8 mouse cellular contexts compared by ENCODE assay signal in genomic region chr12:108554861-108555556, GRCm38 (mm10). TPM values are rescaled to one million over a fixed set of nuclear protein-coding genes. Genes with fewer than 3 reads are reported as not detected.
DNase-seq lines count a peak whose midpoint lies in the region; ATAC-seq and TF ChIP-seq lines count a peak whose summit lies in the region.

No protein-coding gene starts in this region.

- peak overlapping the region; percentile 59 for H3K4me2 ChIP-seq in liver, embryonic 14.5 days (ENCODE audit: low read depth)
- H3K4me2 ChIP-seq in stomach, embryonic 15.5 days, result peak overlapping the region; percentile 70

- peak in 1 of 2 experiments; percentile 48 for DNase-seq in layer of hippocampus, adult 2 months (ENCODE audit: low spot score in 2 of 2)
- no peak for DNase-seq in layer of hippocampus, adult 9-10 months (ENCODE audit: low spot score)
- DNase-seq in NIH3T3 (ENCODE audit: low read depth), result peak; percentile 57
- peak; percentile 80 to 82 for DNase-seq in cerebellum, postnatal 25 days
- peak; percentile 15 for DNase-seq in heart, postnatal 25 days (ENCODE audit: low spot score)
- DNase-seq in liver, embryonic 14.5 days (ENCODE audit: low read depth in 3 of 3, low spot score in 3 of 3), result no peak
- DNase-seq in gastrocnemius, postnatal 36 days, result no peak

- TF ChIP-seq CTCF in layer of hippocampus, adult 2 months (conservative IDR thresholded peaks at IDR 0.05), result no peak
- TF ChIP-seq CTCF in liver, embryonic 14.5 days (IDR thresholded peaks at IDR 0.05; ENCODE audit: low read depth), result no peak

- WGBS in liver, embryonic 14.5 days (ENCODE audit: insufficient replicate concordance), result under 1% methylated on average over 84 of the region's 100 CpGs
- WGBS in stomach, embryonic 15.5 days, result under 1% methylated on average over 78 of the region's 100 CpGs

- H3K9me3 ChIP-seq in liver, embryonic 14.5 days (ENCODE audit: control insufficient read depth, low read length), result no peaks in the 10 kb centered on the region
- no peaks in the 10 kb centered on the region for H3K9me3 ChIP-seq in stomach, embryonic 15.5 days

- H3K36me3 ChIP-seq in liver, embryonic 14.5 days (replicated peaks; ENCODE audit: control insufficient read depth, insufficient read depth, low read depth), result no peaks in the 10 kb centered on the region
- no peaks in the 10 kb centered on the region for H3K36me3 ChIP-seq in stomach, embryonic 15.5 days

- H3K4me1 ChIP-seq in liver, embryonic 14.5 days (replicated peaks; ENCODE audit: control insufficient read depth in 2 of 2, insufficient read depth in 2 of 2, low read length in 1 of 2), result no peaks in the 10 kb centered on the region
- peaks cover 23% of the 10 kb centered on the region for H3K4me1 ChIP-seq in stomach, embryonic 15.5 days

- peaks cover 39% of the 10 kb centered on the region for H3K27me3 ChIP-seq in liver, embryonic 14.5 days (ENCODE audit: control insufficient read depth, insufficient read depth, low read length)
- no peaks in the 10 kb centered on the region for H3K27me3 ChIP-seq in stomach, embryonic 15.5 days (replicated peaks)

- TF ChIP-seq EP300 in liver, embryonic 14.5 days (IDR thresholded peaks at IDR 0.05; ENCODE audit: low read depth), result no peak

- intact Hi-C loops in heart, postnatal 25 days (cut with DNase I), result loop anchor here (5.0 to 10.0 kb wide), 2 partner anchors 102 to 340 kb away; partner anchors contain the start of genes Wars and Wdr25
- intact Hi-C loops in gastrocnemius, postnatal 36 days (cut with DNase I), result no loop called here

- peak overlapping the region; percentile 58 for H3K4me3 ChIP-seq in layer of hippocampus, adult 2 months
- H3K4me3 ChIP-seq in liver, embryonic 14.5 days (ENCODE audit: insufficient read depth in 1 of 2, low read depth in 2 of 2, low read length in 2 of 2), result peak overlapping the region; percentile 54 to 75
- H3K4me3 ChIP-seq in stomach, embryonic 15.5 days (replicated peaks), result peak overlapping the region; percentile 97

- H3K9ac ChIP-seq in liver, embryonic 14.5 days (replicated peaks), result no peak overlapping the region
- H3K9ac ChIP-seq in stomach, embryonic 15.5 days, result peak overlapping the region; percentile 97

- H3K27ac ChIP-seq in layer of hippocampus, adult 2 months, result peak overlapping the region; percentile 90
- no peak overlapping the region for H3K27ac ChIP-seq in liver, embryonic 14.5 days
- peak overlapping the region; percentile 88 for H3K27ac ChIP-seq in stomach, embryonic 15.5 days

- peak; percentile 66; the same call in 1 of the 2 replicates for ATAC-seq in liver, embryonic 14.5 days (ENCODE audit: insufficient read depth)
- ATAC-seq in stomach, embryonic 15.5 days (ENCODE audit: insufficient read depth, low FRiP score, low read depth), result peak; percentile 50

RNA-seq across cellular contexts. Expression of gene Evl, which starts 0.5 kb away (rescaled TPM):
- 100 to 1,000 TPM; 194 to 199 TPM for total RNA-seq in layer of hippocampus, adult 2 months (2021)
- total RNA-seq in heart, postnatal 25 days (2021), result 10 to 100 TPM; 50.8 to 51.7 TPM
- polyA plus RNA-seq in liver, embryonic 14.5 days (2012; rRNA removed), result 10.3 and 15.9 TPM in 2 replicates
- 7.0 and 7.1 TPM in 2 replicates for polyA plus RNA-seq in liver, embryonic 14.5 days (2014; fragmentation: Nextera tagmentation; extraction: Ambion mirVana)
- polyA plus RNA-seq in stomach, embryonic 15.5 days (2015; fragmentation: Nextera tagmentation; extraction: Ambion mirVana), result 48.3 and 59.1 TPM in 2 replicates
- total RNA-seq in gastrocnemius, postnatal 36 days (2021), result 10 to 100 TPM; 11.5 to 16.7 TPM

Comparison
In these comparisons a context has a peak if more than half of its experiments do, and no peak if none do; other contexts are left out.
1. DNase-seq: peak in NIH3T3 (single experiment), cerebellum, postnatal 25 days (2 of 2) and heart, postnatal 25 days (single experiment); none in layer of hippocampus, adult 9-10 months (single experiment), liver, embryonic 14.5 days (0 of 3) and gastrocnemius, postnatal 36 days (0 of 2).
2. Peak in every context shown above with its lines, with median percentiles within 50 percentile points of each other: H3K4me3 ChIP-seq.